Mouse (Mus musculus): ENCODE measurements around the gene Prkca.

GRCm38 (mm10) chr11:107946823-107947222 is 396.9 kb downstream of the Prkca start:
- TF ChIP-seq CTCF (IDR thresholded peaks at IDR 0.05; ENCODE audit: borderline replicate concordance, insufficient read depth, low read depth, low read length) (no peak), POLR2A (IDR thresholded peaks at IDR 0.05; ENCODE audit: borderline replicate concordance, insufficient read depth, low read length) (no peak)

All from cerebellum, adult 2 months (tissue).